Mouse (Mus musculus) urinary bladder, adult 2 months (tissue): ENCODE measurements around the gene Frat1. TPM values are rescaled to one million over a fixed set of nuclear protein-coding genes. Genes with fewer than 3 reads are reported as not detected.

ENCODE experiments used
- DNase-seq: peaks from one replicate; pipeline ENCODE4 v3.0.0; 2022; ENCODE audit warnings: low spot score
- polyA plus RNA-seq: library from polyadenylated mRNA; depleted of rRNA; stranded (reverse); fragments of >200 nt; gene quantifications from 2 replicates; pipeline ENCODE4 v1.2.3, GENCODE M21; 2012

Frat1 gene
- polyA plus RNA-seq, 1 experiment: 0.95 TPM

DNA sequence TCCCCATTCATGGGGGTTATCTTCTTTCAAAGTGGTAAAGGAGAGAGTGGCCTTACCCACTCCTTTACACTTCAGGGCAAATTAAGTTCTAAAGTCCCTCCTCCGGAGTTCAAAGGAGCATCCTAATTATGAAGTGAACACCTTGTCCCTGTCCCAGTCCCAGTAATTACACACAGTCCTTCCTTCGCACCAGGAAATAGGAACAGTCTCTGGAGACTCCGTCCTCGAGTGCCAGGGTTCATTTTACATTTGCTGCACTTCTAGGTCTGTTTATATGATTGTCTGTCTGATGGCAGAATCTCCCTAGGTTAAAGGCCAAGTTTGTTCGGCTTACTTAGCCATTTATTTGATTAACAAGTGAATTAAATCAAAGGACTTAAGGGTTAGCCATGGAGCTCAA lies 13.4 kb upstream of the Frat1 start:
- no peak for DNase-seq

DNA sequence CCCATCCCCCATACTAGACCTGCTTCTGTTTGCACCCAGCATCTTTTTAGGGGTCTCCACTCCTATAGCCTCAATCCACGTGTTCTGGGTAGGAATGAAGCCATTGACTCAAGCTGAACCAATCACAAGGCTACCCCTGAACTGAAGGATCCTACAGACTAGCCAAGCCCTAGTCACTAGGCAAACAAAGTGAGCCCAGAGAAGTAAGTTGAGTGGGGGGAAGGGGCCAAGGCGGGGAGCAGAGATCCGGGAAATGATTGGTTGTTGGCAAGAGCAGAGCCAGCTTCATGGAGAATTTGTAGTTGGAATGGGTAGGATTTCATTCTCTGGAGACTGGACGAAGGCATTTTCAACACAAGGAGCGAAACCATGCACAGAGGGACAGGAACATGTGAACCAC lies 12.9 kb upstream of the Frat1 start:
- no peak for DNase-seq

- no peak for DNase-seq
Observed at GRCm38 (mm10) chr19:41817325-41817724, 12.4 kb upstream of the Frat1 start.

DNA sequence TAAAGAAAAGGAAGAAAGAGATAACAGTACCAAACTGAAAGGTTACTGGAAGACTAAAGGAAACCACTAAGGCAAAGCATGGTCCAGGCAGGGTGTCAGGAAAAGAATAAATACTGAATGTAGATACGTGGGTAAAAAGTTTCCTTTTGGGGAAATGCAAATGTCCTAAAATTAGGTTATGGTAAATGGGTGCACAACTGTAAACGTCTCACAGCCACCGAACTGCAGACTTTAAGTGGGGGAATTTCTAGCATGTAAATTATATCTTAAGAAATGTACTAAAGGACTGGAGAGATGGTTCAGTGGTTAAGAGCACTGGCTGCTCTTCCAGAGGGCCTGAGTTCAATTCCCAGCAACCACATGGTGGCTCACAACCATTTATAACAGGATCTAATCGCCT lies 11.0 kb upstream of the Frat1 start:
- DNase-seq: no peak

- no peak for DNase-seq
Observed at GRCm38 (mm10) chr19:41821436-41821835, 8.3 kb upstream of the Frat1 start.

GRCm38 (mm10) chr19:41822589-41822988 lies 7.2 kb upstream of the Frat1 start:
- no peak for DNase-seq

GRCm38 (mm10) chr19:41824950-41825349 lies 4.8 kb upstream of the Frat1 start:
- no peak for DNase-seq

GRCm38 (mm10) chr19:41826529-41826928 lies 3.2 kb upstream of the Frat1 start:
- no peak for DNase-seq

- DNase-seq: no peak
Observed at GRCm38 (mm10) chr19:41828941-41829340, 829 bp upstream of the Frat1 start.

GRCm38 (mm10) chr19:41830106-41831031 lies 599 bp downstream of the Frat1 start:
- peak; percentile 38 for DNase-seq

DNA sequence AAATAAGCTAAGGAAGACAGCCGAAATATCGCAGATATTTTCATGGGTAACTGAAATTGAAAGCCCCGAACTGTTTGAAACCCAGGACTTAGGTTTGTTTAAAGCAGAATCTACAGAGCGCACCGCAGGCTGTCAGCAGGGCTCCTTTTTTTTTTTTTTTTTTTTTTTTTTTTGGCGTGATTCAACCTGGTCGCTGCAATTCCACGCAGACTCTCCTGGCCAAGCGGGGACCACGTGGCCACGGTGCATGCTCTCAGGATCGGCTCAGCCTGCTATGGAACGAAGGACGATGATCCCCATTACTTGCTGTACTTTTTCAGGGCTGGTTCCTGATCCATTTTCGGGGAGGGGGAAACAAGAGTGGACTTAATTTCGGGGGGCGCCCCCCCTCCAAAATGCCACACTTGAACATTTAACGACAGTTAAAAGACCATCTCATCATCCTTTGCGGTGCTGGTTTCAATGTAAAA lies 1.4 kb downstream of the Frat1 start:
- no peak for DNase-seq

DNA sequence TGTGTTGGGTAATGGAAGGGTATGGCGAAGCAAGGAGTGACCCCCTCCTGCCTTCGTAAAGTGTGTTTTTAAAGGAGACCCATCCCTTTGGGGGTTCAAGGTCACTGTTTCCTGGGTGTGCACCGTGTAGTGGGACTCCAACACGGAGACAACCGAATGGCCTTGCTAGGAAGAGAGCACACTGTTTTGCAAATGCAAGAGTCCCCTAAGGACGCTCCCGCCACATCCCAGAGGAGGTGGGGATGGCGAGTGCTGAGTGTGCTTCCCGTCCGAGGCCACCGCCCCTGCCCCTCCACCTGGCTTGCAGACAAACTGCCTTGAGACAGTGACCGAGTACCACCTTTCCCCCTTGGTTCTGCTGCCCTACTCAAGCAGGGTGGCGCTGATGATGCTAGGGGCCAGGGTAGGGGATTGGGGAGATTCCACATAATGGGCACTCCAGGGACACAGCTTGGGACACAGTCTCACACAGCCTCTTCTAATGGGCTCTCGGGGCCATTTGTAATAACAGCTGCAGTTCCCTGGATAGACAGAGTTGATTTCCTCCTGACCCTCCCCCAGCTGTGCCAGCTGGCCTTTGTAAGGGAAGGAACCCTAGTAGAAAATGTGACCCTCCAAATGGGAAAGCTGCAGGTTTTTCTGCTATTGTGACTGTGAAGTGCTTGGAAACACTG lies 2.1 kb downstream of the Frat1 start:
- no peak for DNase-seq

DNA sequence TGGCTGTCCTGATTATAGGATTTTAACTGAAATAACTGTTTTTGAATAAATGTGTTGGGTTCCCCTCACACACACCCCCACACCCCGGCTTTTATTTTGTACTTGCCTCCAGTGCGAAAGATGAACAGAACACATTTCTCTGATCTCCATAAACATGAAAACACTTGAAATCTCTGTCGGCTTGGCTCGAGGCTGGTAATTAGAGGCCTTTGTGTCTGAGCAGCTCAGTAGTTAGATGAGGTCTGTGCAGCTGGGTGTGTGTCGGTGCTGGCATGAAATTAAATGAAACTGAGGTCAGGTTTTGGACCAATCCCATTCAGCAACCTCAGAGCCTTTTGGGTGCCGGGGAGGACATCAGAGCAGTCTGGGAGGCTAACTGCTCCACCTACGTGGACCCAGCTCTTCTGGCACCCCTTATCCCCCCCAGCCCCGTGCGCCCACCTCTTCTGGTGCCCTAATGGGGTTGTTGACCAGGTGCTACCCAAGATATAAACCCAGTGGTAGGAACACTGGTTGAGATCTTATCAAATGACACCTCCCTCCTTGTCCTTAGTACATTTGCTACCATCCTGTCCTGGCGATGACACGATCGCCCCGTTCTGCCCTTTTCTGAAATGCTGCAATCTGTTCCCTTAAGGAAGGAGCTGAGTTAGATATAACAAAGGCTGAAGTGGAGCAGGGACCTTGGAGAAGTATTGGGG lies 2.9 kb downstream of the Frat1 start:
- no peak for DNase-seq

- no peak for DNase-seq
Observed at GRCm38 (mm10) chr19:41835407-41835806, 5.6 kb downstream of the Frat1 start.

GRCm38 (mm10) chr19:41835816-41836215 lies 6.0 kb downstream of the Frat1 start:
- DNase-seq: no peak

GRCm38 (mm10) chr19:41836719-41837118 lies 6.9 kb downstream of the Frat1 start:
- no peak for DNase-seq

DNA sequence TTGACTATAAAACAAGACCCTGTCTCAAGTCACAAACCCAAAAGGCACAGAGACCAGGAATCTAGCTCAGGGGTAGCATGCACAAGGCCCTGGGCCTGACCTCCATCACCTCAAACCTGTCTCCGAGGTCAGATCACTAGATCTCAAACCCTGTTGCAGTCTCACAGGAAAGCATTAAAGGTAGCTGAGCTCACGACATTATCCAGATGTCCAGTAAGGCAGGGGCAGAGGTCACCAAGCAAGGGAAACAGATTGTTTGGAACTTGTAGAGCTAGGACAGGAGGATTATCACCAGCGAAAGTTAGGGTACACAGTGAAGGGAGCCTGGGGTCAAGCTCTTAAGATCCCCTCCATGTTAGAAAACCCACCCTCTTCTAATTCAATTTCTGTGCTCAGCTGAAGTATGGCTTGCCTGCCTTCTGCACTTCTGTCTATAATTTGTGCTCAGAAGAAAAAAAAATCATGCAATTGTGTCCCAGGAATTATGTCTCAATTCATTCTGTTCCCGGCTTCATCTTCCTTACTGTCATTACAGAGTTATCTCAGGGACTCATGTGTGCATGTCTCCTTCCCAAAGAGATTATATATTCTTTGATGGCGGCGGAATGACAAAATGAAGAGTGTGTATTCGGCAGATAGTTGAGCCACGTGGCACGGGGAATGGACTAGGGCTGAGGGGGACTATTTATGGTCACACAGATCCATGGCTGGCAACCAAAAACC lies 7.6 kb downstream of the Frat1 start:
- DNase-seq: no peak

GRCm38 (mm10) chr19:41837917-41838261 lies 8.1 kb downstream of the Frat1 start:
- DNase-seq: no peak

GRCm38 (mm10) chr19:41838808-41839207 lies 9.0 kb downstream of the Frat1 start:
- DNase-seq: no peak

- DNase-seq: no peak
Observed at GRCm38 (mm10) chr19:41839685-41840084, 9.9 kb downstream of the Frat1 start.

GRCm38 (mm10) chr19:41841105-41841750 lies 11.5 kb downstream of the Frat1 start:
- DNase-seq: no peak
